Mouse (Mus musculus) lung, adult 18-20 months (tissue): ENCODE data around the gene 1700023F06Rik.
A peak's percentile ranks its signal among the peaks of the same experiment; 100 is the strongest.
"Not testable (repeated sequence)": the region's sequence is repeated elsewhere in the genome, so short reads cannot be mapped to it uniquely, and the experiment has no call there.

ENCODE experiments used
- DNase-seq, 2 experiments: peaks; one replicate each; pipeline ENCODE4 v3.0.0; 2022; ENCODE audit warnings: mixed read lengths in 2 of 2

Gene 1700023F06Rik

DNA sequence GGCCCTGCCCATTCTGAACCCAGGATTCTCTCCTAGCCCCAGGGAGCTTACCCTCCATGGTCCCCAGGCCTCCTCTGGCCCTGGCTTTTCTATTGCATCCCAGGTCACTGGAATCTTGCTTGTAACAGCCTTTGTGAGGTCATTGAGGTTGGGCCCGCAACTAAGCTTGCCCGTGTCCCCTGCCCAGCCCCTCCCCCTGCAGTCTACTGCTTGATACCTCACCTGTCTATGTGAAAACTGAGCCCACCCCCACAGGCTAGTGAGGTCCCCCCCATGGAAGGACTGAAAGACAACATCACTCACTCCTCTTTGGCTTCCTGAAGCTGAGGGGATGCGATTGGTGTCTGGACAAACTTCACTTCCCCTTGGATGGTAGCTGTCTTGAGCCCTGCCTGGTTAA, at the start of gene 1700023F06Rik:
TSS of gene 1700023F06Rik (minus strand) at position 101 of the 400 bp plus-strand sequence.
- no peak for DNase-seq

DNA sequence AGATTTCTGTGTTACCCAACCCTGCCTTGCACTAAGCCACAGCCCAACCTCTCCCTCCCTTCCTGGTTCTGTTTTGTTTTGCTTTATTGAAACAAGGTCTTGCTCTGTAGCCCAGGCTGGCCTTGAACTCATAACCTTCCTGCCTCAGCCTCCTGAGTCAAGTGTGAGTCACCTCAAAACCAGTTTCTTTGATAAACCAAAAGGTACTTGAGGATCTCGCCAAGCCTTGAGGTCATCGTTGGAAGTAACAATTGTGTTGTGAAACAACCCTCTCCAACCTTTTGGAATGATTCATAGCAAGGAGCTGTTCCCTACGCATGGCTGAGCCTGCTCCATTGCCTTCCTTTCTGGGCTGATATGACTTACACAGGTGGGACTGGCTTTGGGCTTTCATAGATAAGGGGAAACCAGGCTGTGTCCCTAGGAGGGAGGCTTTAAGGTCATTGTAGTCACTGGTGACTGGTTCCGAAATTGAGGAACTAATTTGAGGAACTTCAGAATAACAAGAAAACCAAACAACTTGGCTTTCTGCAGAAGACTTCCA, 49.7 kb upstream of the 1700023F06Rik start:
- DNase-seq: peak; percentile 63 to 67

DNA sequence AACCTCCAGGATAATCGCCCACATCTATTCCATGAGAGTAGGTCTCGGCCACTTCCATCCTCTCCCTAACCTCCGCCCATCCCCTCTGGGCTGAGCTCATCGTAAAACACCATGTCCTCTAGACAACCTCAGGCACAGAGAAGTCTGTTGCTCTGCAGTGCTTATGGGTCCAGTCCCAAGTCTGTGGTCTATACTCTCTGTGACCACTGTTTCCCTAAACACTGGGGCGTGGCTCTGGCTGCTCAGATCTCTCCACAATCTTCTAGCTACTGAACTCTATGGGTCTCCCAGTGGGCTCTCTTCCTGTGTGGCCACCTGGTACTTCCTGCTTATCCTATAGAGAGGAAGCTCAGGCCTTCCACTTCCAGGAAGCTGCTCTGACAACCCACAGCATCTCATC, 45.2 kb upstream of the 1700023F06Rik start:
- DNase-seq: no peak

DNA sequence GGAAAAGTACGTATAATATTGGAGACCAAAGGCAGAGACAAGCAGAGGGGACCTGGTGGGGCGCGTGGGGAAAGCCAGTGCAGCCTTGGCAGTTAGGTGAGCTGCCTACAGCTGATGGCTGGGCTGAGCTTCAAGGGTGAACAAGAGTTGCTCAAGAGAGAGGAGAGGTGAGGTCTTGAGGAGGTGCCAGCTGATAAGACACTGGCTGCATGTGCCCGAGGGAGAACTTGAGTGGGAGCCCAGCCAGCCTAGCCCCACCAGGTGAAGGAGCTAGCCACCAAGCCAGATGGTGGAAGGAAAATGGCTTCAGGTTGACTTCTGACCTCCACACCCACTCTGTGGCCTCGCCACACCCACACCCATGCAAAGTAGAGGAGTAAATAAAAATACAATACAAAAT, 44.0 kb upstream of the 1700023F06Rik start:
- peak; percentile 75 to 76 for DNase-seq

DNA sequence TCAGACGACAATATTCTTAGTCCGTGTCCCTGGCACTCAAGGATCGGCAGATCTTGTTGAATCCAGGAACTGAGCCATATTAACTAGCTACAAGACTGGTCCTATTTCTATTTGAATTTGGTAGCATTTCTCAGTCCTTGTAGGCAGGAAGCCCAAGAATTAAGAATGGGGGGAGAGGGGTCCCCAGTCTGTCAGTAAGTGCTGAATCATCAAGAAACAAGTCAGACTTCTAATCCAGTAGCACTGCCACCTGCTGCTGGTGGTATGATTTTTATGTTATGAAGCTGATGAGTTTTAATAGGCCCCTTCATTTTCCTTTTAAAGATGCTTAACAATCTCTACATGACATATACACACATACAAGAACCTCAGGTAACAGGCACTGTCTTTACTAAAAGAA, 42.0 kb upstream of the 1700023F06Rik start:
- DNase-seq: no peak

DNA sequence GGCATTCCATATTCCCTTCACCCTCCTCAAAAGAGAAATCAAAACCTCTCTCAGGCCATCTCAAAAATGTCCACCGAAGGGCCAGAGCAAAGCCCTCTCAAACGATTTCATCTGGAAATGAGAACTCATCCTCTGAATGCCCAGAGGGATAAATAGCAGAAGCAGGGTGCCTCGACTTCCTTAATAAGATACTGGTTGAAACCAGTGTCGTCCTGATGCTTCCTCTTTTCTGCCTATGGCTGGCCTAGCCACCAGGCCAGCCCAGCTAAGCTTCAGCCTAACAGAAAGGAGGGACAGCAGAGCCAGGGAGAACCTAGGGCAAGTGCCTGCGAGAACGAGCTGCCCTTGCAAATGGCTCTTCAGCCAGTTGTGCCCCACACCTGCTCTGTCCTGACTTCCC, 41.2 kb upstream of the 1700023F06Rik start:
- DNase-seq: no peak

DNA sequence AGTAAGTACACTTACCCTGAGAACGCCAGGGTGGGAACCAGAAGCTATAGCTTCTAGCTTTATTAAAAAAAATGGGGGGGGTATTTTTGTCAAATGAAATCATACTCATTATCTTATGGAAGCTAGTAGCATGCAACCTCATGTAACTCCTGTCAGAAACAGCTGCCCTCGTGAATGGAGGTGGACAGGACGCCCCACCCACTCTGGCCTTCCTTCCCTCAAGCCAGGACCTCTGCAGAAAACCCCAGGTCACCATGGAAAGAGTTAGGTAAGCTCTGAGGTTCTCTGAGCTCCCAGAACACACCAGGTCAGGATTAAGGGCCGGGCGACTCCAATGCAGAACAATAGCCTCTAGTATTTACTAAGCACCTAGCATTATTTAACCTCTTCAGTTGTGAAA, 40.5 kb upstream of the 1700023F06Rik start:
- DNase-seq: peak; percentile 57 to 72

DNA sequence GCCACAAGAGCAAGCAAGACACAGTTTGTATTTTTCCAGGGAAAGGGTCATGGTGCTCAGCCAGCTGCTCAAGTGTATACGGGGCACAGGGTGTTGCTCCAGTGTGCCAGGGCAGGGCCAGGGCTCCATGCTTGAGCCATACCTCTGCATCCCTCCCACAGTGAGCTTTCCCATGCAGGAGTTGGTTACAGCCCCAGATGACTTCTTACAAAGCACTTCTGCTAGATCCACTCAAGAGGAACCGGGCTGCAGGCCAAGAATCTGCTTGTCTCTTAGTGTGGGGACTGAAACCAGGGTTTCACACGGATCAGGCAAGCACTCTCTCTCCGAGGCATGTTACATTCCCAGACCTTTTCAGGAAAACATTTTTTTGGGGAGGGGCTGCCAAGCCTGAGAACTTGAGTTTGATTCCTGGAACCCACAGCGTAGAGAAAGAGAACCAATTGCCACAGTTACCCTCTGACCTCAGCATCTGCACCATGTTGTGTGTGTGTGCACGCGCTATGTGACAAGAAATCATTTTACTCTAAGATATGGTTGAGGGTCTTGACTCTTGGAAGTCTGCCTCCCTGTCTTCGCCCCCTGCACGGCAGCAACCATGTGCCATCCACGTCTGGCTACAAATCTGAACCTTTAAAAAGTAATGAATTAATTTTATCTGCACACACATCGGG, 39.3 kb upstream of the 1700023F06Rik start:
- peak; percentile 92 to 94 for DNase-seq

DNA sequence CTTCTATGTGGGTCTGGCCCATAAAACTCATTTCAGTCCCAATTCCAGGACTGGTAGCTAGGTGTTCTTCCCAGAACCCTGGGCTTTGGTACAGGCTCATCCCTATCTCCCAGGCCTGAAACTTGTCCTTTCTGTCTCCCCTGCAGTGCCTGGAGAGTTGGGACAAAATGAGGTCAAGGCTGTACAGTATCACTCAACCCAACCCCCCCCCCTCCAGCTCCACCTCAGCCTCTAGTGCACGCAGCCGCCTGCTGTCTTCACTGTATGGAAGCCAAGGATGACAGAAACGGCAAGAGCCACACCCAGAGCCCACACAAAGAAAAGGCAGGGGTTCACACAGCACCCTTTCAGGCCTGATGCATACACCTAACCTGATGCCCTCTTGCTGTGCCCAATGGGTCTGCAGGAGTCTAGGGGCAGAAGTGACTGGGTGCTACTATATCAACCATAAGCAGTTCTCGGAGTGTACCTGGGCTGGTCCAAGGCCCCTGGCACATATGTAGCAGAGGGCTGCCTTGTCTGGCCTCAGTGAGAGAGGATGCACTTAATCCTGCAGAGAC, 38.5 kb upstream of the 1700023F06Rik start:
- no peak for DNase-seq

DNA sequence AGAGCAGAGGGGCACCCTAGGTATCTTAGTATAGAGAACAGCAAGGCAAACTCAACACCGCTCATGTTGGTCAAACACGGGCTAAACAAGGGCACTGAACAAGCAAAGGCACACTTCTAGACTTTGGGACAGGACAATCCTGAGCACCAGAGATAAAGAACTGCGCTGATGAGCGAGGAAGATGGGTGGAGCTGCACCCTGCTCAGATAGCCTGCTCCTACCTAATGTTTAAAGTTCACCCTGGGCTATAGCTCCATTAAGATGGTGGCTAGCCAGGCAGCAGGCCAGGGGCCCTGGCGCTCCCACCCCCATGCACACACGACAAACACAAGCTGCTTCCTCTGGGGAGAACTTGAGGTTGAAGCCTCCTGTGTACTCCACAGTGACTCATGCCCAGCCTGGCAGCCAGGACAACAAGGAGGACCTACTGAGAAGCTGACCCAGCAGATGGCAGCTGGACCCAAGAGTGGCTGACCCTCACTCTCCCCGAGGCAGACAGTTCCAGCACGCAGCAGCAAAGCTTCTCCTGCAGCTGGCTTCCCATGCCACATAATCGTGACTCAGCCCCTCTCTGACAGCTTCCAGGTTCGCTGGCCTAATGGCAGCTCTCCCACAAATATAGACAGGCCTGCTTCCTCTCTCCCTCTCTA, 37.8 kb upstream of the 1700023F06Rik start:
- DNase-seq: peak; percentile 59 to 67

DNA sequence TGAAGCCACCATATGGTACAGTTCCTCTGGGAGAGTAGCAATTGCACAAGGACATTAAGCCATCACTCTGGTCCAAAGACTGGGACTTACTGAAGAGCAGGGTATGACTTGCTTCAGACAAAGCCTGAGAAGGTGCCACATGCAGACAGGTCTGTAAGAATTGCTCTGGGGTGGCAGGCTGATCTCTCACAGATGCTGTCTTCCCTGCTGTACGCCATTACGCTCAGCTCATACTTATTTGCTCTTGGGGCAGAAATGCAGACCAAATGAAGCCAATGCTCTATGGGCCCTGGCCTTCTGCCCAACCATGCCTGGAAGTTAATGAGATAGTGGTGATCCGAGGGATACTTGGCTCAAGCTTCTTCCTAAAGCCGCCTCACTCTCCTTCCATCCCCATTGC, 36.5 kb upstream of the 1700023F06Rik start:
- no peak for DNase-seq

DNA sequence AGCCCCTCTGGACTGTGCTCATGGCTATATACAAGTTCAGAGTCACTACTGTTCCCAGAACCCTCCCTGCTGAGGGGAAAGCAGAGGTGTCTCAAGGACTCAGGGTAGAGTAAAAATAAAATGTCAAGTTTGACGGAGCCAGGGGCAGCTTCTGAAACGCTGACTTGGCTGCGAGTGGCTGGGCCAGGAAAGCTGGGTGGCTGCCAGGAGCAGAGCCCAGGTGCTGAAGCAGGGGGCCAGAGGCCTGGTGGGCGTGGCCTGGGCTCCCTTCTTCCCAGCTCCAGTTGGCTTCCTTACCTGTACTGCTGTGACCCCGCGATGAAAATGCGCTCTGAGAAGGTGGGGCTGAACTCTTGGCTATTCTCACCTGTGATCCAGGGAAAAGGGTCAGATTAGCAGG, 32.4 kb upstream of the 1700023F06Rik start:
- peak in 1 of 2 experiments; percentile 54 for DNase-seq

DNA sequence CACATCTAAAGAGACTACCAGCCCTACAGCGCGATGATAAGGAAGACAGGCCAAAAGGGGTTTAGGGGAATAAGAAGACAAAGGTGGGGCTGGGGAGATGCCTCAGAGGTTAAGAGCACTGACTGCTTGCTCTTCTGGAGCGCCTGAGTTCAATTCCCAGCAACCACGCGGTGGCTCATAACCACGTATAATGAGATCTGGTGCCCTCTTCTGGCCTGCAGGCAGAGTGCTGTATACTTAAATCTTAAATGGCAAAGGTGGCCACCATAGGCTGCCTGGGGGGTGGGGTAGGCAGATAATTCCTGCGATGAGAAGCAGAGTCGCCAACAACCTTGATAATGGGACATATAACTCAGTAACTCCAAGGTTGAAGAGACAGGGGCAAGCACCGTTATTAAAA, 29.4 kb upstream of the 1700023F06Rik start:
- DNase-seq: no peak

DNA sequence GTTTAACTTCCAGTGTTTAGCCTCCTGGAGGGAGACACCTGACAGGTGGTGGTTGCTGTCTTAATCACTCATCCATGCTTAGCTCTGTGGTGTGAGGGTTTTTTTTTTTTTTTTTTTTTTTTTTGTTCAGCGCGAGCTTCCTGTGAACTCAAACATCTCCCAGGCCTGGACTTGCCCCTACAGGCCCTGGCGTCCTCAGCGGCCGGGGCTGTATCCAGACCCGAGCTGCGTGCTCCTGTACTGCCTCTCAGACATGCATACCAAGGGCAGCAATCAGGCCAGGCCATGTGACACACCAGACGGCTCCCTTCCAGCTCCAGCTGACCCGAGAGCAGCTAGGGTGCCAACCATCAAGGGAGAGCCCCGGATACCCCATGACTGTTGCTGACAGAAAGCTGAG, 28.5 kb upstream of the 1700023F06Rik start:
- peak in 1 of 2 experiments; percentile 26 for DNase-seq

DNA sequence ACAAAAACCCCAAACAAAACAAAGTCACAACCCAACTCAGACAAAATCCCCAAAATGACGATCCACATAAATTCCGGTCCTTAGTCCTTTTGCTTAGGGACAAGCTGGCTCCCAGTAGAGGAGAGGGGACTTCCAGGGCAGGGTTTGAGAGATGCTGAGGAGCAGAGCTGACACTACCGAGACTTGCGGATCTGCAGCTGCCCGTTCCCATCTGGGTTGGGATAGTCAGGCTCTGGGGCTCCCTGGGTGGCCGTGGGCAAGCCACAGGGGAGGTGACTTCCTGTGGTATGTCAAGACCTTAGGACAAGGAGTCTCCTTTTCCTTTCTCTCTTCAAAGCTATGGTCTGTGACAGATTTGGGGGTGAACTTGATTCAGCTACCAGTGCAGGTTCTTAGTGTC, 28.1 kb upstream of the 1700023F06Rik start:
- no peak for DNase-seq

DNA sequence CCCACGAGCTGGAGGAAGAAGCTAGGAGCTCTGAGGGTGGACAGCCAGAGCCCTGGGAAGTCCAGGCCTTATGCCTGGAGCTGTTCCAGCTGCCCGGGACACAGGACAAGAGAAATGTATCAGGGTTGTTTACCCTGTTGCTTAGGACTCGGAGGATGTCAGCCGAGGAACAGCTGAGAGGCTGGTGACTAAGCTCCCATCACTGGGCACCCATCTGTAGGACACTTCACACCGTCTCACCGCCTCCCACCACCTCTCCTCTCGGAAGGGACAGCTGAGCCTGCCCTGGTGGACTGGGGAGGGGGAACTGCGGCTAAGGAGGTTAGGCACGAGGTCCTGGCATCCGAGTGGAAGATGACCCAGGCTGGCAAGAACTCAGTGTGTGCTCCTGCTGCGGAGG, 27.3 kb upstream of the 1700023F06Rik start:
- peak; percentile 37 to 41 for DNase-seq

DNA sequence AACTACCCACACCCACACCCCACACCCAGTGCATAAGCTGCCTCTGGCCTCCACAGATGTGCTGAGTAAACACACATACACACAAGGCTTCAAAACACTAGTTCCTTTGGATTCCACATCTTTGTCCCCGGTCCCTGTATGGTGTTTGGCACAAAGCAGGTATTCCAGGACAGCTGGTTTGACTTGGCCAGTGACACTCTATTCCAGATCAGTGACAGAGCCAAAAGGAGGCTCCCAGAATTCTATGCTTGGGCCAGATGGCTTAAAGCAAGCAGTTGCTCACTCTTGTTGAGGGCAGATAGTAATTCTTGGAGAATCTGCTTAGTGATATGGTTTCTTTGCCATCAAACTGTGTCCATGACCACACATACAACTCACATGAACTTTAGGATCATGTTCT, 26.1 kb upstream of the 1700023F06Rik start:
- DNase-seq: no peak

DNA sequence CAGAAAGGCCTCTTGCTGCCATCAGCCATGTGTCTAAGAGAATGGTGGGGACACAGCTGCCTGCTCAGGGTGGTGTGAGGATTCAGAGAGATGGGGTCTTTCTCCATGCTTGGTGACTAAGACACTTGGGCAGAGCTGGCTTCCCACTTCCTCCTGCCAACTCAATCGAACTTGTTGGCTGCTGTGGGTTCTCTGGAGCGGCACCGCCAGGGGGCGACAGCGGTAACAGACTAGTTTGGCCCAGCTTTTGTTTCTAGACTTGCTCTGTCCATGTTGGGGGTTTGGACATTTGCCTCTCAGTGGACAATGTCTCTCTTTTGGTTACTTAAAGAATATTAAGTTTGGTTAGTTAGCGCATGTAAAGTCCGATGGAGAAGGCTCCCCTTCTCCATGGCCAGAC, 24.6 kb upstream of the 1700023F06Rik start:
- DNase-seq: peak; percentile 82 to 86

DNA sequence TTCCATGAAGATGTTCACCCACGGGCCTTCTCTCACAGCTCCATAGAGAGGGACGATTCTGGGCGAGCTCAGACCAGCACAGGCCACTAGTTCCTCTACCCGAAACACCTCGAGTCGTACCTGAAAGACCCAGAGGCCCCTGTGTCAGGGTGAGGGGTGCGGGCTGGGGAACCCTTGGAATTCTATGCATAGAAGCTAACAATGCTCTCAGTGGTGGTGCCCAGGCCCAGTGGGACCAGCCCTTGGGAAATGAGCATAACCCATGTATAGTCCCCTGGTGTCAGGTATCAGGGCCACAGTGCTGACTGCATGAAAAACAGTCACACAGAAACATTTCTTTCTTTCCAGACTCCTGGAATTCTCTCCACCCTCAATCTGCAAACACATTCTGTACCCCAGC, 23.0 kb upstream of the 1700023F06Rik start:
- no peak for DNase-seq

DNA sequence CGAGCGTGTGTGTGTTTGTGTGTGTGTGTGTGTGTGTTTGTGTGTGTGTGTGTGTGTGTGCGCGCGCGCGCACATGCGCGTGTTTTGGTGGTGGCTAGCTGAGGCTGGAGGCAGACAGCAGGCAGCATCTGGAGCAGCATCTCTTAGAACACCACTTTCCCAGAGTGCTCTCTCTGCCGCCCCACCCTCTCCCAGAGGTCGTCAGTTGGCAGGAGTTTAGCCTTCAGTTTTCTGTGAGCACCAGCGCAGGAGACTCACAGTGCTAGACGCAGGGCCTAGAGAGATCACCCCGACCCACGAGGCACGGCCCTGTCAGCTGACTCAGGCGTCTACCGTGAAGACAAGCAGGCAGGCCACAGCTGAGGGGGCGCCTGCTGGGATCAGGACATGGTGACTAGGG, 22.3 kb upstream of the 1700023F06Rik start:
- DNase-seq: no peak

DNA sequence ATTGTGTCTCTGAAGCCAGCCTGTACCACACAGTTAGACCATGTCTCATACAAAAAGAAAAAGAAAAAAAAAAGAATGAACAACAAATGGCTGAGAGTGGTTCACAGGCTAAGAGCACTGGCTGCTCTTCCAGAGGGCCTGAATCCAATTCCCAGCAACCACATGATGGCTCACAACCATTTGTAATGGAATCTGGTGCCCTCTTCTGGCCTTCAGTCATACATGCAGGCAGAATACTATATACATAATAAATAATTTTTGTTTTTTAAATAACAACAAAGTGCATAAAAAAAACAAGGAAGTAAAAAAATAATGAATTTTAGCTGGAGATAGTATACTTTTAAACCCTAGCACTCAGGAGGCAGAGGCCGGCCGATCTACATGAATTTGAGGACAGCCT, 21.2 kb upstream of the 1700023F06Rik start:
- no peak for DNase-seq

DNA sequence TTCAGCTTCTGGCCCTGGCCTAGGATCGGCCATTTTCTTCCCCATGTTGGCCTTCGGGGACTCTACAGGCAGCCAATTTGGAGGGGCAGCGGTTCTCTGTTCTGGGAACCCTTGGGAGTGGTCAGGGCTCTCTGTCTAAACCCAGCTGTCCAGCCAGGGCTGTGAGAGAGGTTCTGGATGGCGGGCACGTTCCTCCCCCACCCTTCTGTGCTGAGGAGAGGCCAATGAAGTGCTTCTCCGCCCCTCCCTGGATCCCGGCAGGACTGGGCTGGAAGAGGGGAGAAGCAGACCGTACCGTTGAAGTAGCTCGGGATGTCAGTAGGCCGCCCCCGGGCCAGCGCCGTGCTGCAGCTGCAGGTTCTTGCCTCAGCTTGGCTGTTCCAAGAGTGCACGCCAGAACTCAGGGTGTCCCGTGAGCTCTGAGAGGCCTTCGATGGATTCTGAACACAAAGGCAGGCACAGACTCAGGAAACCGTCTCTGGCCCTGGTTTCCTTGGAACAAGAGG, 15.6 kb upstream of the 1700023F06Rik start:
- DNase-seq: no peak

DNA sequence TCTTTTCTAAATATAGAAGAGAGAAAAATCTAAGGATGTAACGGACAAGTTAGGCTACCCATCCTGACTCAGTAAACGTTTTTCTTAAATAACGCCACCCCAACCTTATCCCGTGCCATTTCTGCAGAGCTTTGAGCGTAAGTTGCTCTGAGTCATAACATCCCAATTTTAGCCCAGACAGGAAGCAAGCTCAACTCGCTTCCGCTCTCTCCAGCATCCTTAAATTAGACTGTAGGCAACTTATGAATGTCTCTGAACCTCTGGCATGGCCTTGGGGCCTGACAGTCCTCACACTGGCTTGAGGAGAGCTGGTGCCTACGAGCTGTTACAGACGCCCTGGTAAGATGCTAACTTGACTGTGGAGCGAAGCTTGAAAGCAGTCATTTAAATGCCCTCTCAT, 15.1 kb upstream of the 1700023F06Rik start:
- no peak for DNase-seq

DNA sequence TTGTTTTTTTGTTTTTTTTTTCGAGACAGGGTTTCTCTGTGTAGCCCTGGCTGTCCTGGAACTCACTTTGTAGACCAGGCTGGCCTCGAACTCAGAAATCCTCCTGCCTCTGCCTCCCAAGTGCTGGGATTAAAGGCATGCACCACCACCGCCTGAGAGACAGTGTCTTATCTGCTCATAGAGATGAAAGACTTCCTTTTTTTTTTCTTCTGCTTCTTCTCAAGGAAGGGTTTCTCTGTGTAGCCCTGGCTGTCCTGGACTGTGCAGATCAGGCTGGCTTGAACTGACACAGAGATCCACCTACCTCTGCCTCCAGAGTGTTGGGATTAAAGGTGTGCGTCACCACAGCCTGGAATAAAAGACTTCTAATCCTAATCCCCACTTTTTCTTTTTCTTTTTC, 14.4 kb upstream of the 1700023F06Rik start:
- not testable (repeated sequence) for DNase-seq
